In the genomic region with DNA sequence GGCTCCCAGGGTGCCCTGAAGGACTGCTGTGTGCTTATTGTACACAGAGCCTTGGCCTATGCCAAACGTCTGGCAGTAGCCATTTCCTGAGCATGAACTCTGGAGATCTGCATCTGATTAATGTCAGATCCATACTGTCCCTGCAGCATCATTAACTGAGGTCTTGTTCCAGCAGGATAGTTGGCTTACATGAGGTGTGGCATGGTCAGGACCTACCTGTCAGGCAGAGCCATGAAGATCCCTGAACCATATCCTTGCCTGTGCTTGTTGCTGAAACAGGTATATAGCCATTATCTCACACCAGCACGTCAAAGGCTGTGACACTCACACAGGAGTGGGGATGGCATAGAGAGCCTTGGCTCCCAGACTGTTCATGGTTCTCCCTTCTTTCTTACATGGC, we compare ENCODE assay signal across 28 mouse cellular contexts. TPM values are rescaled to one million over a fixed set of nuclear protein-coding genes. Genes with fewer than 3 reads are reported as not detected.
A peak's percentile ranks its signal among the peaks of the same experiment; 100 is the strongest.
DNase-seq lines count a peak whose midpoint lies in the region; ATAC-seq and TF ChIP-seq lines count a peak whose summit lies in the region.
"Had no signal": no experiment of that assay in that cellular context is flagged by ENCODE, and none has a peak within 500 bp of the region (broad histone marks: within the 10 kb centered on the region; RNA-seq: fewer than 3 reads in every experiment).

No protein-coding gene starts in this region.

- H3K4me1 ChIP-seq in heart, embryonic 10.5 days, result peaks cover 35% of the 10 kb centered on the region
- peaks cover 12% of the 10 kb centered on the region for H3K4me1 ChIP-seq in hindbrain, postnatal 0 days (ENCODE audit: insufficient read depth, low read length)
- peaks cover 24% of the 10 kb centered on the region for H3K4me1 ChIP-seq in hindbrain, embryonic 14.5 days (replicated peaks; ENCODE audit: control insufficient read depth, insufficient read depth, low read length)
- peaks cover 27% of the 10 kb centered on the region for H3K4me1 ChIP-seq in liver, embryonic 13.5 days (replicated peaks)
- H3K4me1 ChIP-seq in liver, embryonic 12.5 days, result peaks cover 28% of the 10 kb centered on the region
- peaks cover 30% of the 10 kb centered on the region for H3K4me1 ChIP-seq in midbrain, embryonic 12.5 days
- peaks cover 27% of the 10 kb centered on the region for H3K4me1 ChIP-seq in midbrain, embryonic 15.5 days

- no peak overlapping the region for H3K27ac ChIP-seq in heart, embryonic 10.5 days
- no peak overlapping the region for H3K27ac ChIP-seq in hindbrain, postnatal 0 days
- no peak overlapping the region for H3K27ac ChIP-seq in hindbrain, embryonic 14.5 days
- no peak overlapping the region for H3K27ac ChIP-seq in liver, embryonic 13.5 days
- H3K27ac ChIP-seq in liver, embryonic 12.5 days, result no peak overlapping the region
- H3K27ac ChIP-seq in midbrain, embryonic 12.5 days (replicated peaks), result peak overlapping the region; percentile 20; the same call in 1 of the 2 replicates
- no peak overlapping the region for H3K27ac ChIP-seq in midbrain, embryonic 15.5 days
- H3K27ac ChIP-seq: embryonic facial prominence, embryonic 12.5 days; embryonic facial prominence, embryonic 15.5 days; forebrain, embryonic 10.5 days; forebrain, embryonic 12.5 days had no signal

- peak; percentile 84 for DNase-seq in heart, adult 11 months
- DNase-seq in heart, embryonic 10.5 days (ENCODE audit: low spot score), result no peak
- DNase-seq in hindbrain, postnatal 0 days (ENCODE audit: low spot score), result no peak
- no peak for DNase-seq in hindbrain, embryonic 14.5 days (ENCODE audit: low spot score)
- DNase-seq in liver, embryonic 13.5 days, result no peak
- DNase-seq: adrenal gland, postnatal 10 days; adrenal gland, postnatal 25 days; cerebellum, adult 11 months; cerebellum, adult 18-20 months; cerebellum, adult 8-10 months; cerebellum, postnatal 14 days; cerebellum, postnatal 36 days; embryo, embryonic 11 days had no signal

- ATAC-seq in hindbrain, postnatal 0 days, result no peak
- no peak for ATAC-seq in hindbrain, embryonic 14.5 days (ENCODE audit: low FRiP score)
- ATAC-seq in liver, embryonic 13.5 days (ENCODE audit: low read depth), result no peak
- no peak for ATAC-seq in liver, embryonic 12.5 days
- no peak for ATAC-seq in midbrain, embryonic 12.5 days (ENCODE audit: low FRiP score, low read depth)
- no peak for ATAC-seq in midbrain, embryonic 15.5 days (replicated peaks)
- ATAC-seq: forebrain, embryonic 14.5 days; forebrain, embryonic 16.5 days had no signal

- no peaks in the 10 kb centered on the region for H3K27me3 ChIP-seq in heart, embryonic 10.5 days (ENCODE audit: insufficient read depth, poor library complexity, severe bottlenecking)
- no peaks in the 10 kb centered on the region for H3K27me3 ChIP-seq in hindbrain, postnatal 0 days (ENCODE audit: insufficient read depth, low read length)
- no peaks in the 10 kb centered on the region for H3K27me3 ChIP-seq in hindbrain, embryonic 14.5 days (ENCODE audit: control insufficient read depth, insufficient read depth, low read length)
- H3K27me3 ChIP-seq in liver, embryonic 13.5 days, result no peaks in the 10 kb centered on the region
- H3K27me3 ChIP-seq in liver, embryonic 12.5 days (replicated peaks), result no peaks in the 10 kb centered on the region
- H3K27me3 ChIP-seq in midbrain, embryonic 12.5 days, result no peaks in the 10 kb centered on the region
- H3K27me3 ChIP-seq in midbrain, embryonic 15.5 days (replicated peaks), result no peaks in the 10 kb centered on the region
- H3K27me3 ChIP-seq: embryonic facial prominence, embryonic 12.5 days; embryonic facial prominence, embryonic 15.5 days; forebrain, embryonic 12.5 days had no signal

- 0 out of 2 replicates have a peak overlapping the region, but pooled peaks have one; percentile 5 for H3K9ac ChIP-seq in hindbrain, postnatal 0 days (replicated peaks; ENCODE audit: low read length)
- H3K9ac ChIP-seq in hindbrain, embryonic 14.5 days, result no peak overlapping the region
- H3K9ac ChIP-seq in liver, embryonic 13.5 days, result 0 out of 2 replicates have a peak overlapping the region, but pooled peaks have one; percentile 8
- H3K9ac ChIP-seq in liver, embryonic 12.5 days, result no peak overlapping the region
- no peak overlapping the region for H3K9ac ChIP-seq in midbrain, embryonic 12.5 days (replicated peaks)
- no peak overlapping the region for H3K9ac ChIP-seq in midbrain, embryonic 15.5 days
- H3K9ac ChIP-seq: embryonic facial prominence, embryonic 12.5 days; embryonic facial prominence, embryonic 15.5 days; forebrain, embryonic 12.5 days had no signal

- peaks cover 71% of the 10 kb centered on the region for H3K36me3 ChIP-seq in heart, embryonic 10.5 days
- peaks cover 31% of the 10 kb centered on the region for H3K36me3 ChIP-seq in hindbrain, postnatal 0 days (ENCODE audit: insufficient read depth, low read length)
- peaks cover 35% of the 10 kb centered on the region for H3K36me3 ChIP-seq in hindbrain, embryonic 14.5 days (replicated peaks; ENCODE audit: control insufficient read depth, insufficient read depth)
- H3K36me3 ChIP-seq in liver, embryonic 13.5 days, result peaks cover 55% of the 10 kb centered on the region
- H3K36me3 ChIP-seq in liver, embryonic 12.5 days, result peaks cover 75% of the 10 kb centered on the region
- peaks cover 60% of the 10 kb centered on the region for H3K36me3 ChIP-seq in midbrain, embryonic 12.5 days
- H3K36me3 ChIP-seq in midbrain, embryonic 15.5 days (replicated peaks), result peaks cover 1% of the 10 kb centered on the region; the same call in 1 of the 2 replicates

- TF ChIP-seq CTCF in hindbrain, postnatal 0 days (IDR thresholded peaks at IDR 0.05; ENCODE audit: low read depth), result no peak

- H3K9me3 ChIP-seq in heart, embryonic 10.5 days, result no peaks in the 10 kb centered on the region
- no peaks in the 10 kb centered on the region for H3K9me3 ChIP-seq in hindbrain, postnatal 0 days (ENCODE audit: low read length)
- H3K9me3 ChIP-seq in hindbrain, embryonic 14.5 days (ENCODE audit: control insufficient read depth, low read length), result no peaks in the 10 kb centered on the region
- no peaks in the 10 kb centered on the region for H3K9me3 ChIP-seq in liver, embryonic 13.5 days (replicated peaks)
- H3K9me3 ChIP-seq in liver, embryonic 12.5 days (replicated peaks), result no peaks in the 10 kb centered on the region
- H3K9me3 ChIP-seq in midbrain, embryonic 12.5 days, result no peaks in the 10 kb centered on the region
- no peaks in the 10 kb centered on the region for H3K9me3 ChIP-seq in midbrain, embryonic 15.5 days
- H3K9me3 ChIP-seq: embryonic facial prominence, embryonic 12.5 days; embryonic facial prominence, embryonic 15.5 days; forebrain, embryonic 10.5 days; forebrain, embryonic 12.5 days had no signal

- H3K4me3 ChIP-seq in heart, embryonic 10.5 days, result no peak overlapping the region
- H3K4me3 ChIP-seq in hindbrain, postnatal 0 days (ENCODE audit: low read length), result no peak overlapping the region
- H3K4me3 ChIP-seq in hindbrain, embryonic 14.5 days (replicated peaks; ENCODE audit: low read length), result no peak overlapping the region
- no peak overlapping the region for H3K4me3 ChIP-seq in liver, embryonic 13.5 days (replicated peaks)
- no peak overlapping the region for H3K4me3 ChIP-seq in liver, embryonic 12.5 days
- no peak overlapping the region for H3K4me3 ChIP-seq in midbrain, embryonic 12.5 days
- H3K4me3 ChIP-seq in midbrain, embryonic 15.5 days, result no peak overlapping the region
- H3K4me3 ChIP-seq: embryonic facial prominence, embryonic 12.5 days; embryonic facial prominence, embryonic 15.5 days; erythroblast, embryonic 14.5 days; forebrain, embryonic 10.5 days; forebrain, embryonic 12.5 days had no signal

- no peak overlapping the region for H3K4me2 ChIP-seq in hindbrain, postnatal 0 days (ENCODE audit: low read depth, low read length)
- no peak overlapping the region for H3K4me2 ChIP-seq in hindbrain, embryonic 14.5 days (replicated peaks)
- H3K4me2 ChIP-seq in liver, embryonic 13.5 days, result no peak overlapping the region
- no peak overlapping the region for H3K4me2 ChIP-seq in liver, embryonic 12.5 days
- H3K4me2 ChIP-seq in midbrain, embryonic 12.5 days (replicated peaks), result no peak overlapping the region
- H3K4me2 ChIP-seq in midbrain, embryonic 15.5 days, result no peak overlapping the region
- H3K4me2 ChIP-seq: embryonic facial prominence, embryonic 12.5 days; embryonic facial prominence, embryonic 15.5 days; forebrain, embryonic 12.5 days had no signal

- WGBS in heart, embryonic 10.5 days, result 66% methylated on average over 2 of the region's 2 CpGs
- 47% methylated on average over 2 of the region's 2 CpGs for WGBS in hindbrain, postnatal 0 days
- WGBS in hindbrain, embryonic 14.5 days, result 69% methylated on average over 2 of the region's 2 CpGs
- 62% methylated on average over 2 of the region's 2 CpGs for WGBS in liver, embryonic 13.5 days (ENCODE audit: insufficient replicate concordance)
- 66% methylated on average over 2 of the region's 2 CpGs for WGBS in liver, embryonic 12.5 days (ENCODE audit: insufficient replicate concordance)
- 72% methylated on average over 2 of the region's 2 CpGs for WGBS in midbrain, embryonic 12.5 days
- 60% methylated on average over 2 of the region's 2 CpGs for WGBS in midbrain, embryonic 15.5 days

RNA-seq across cellular contexts. Expression of gene Cables2, which starts 5.3 kb away (rescaled TPM):
- polyA plus RNA-seq in heart, embryonic 10.5 days (2016; fragmentation: Nextera tagmentation; extraction: Ambion mirVana), result 12.4 and 13.1 TPM in 2 replicates
- total RNA-seq in hindbrain, postnatal 0 days (2014; rRNA removed), result 56.8 and 60.5 TPM in 2 replicates
- 25.1 and 26.4 TPM in 2 replicates for polyA plus RNA-seq in hindbrain, postnatal 0 days (2015; fragmentation: Nextera tagmentation; extraction: Ambion mirVana)
- 40.6 and 40.9 TPM in 2 replicates for polyA plus RNA-seq in hindbrain, embryonic 14.5 days (2014; fragmentation: Nextera tagmentation; extraction: Ambion mirVana)
- polyA plus RNA-seq in liver, embryonic 13.5 days (2015; fragmentation: Nextera tagmentation; extraction: Ambion mirVana), result 4.2 and 4.4 TPM in 2 replicates
- 9.6 and 10.4 TPM in 2 replicates for polyA plus RNA-seq in liver, embryonic 12.5 days (2016; fragmentation: Nextera tagmentation; extraction: Ambion mirVana)
- polyA plus RNA-seq in midbrain, embryonic 12.5 days (2016; fragmentation: Nextera tagmentation; extraction: Ambion mirVana), result 22.3 and 26.5 TPM in 2 replicates
- polyA plus RNA-seq in midbrain, embryonic 15.5 days (2015; fragmentation: Nextera tagmentation; extraction: Ambion mirVana), result 31.3 and 32.0 TPM in 2 replicates

RNA-seq across cellular contexts. Expression of gene Rps21, which starts 10.8 kb away (rescaled TPM):
- 332 and 360 TPM in 2 replicates for polyA plus RNA-seq in heart, embryonic 10.5 days (2016; fragmentation: Nextera tagmentation; extraction: Ambion mirVana)
- 752 and 857 TPM in 2 replicates for total RNA-seq in hindbrain, postnatal 0 days (2014; rRNA removed)
- 445 and 465 TPM in 2 replicates for polyA plus RNA-seq in hindbrain, postnatal 0 days (2015; fragmentation: Nextera tagmentation; extraction: Ambion mirVana)
- 372 and 509 TPM in 2 replicates for polyA plus RNA-seq in hindbrain, embryonic 14.5 days (2014; fragmentation: Nextera tagmentation; extraction: Ambion mirVana)
- 525 and 552 TPM in 2 replicates for polyA plus RNA-seq in liver, embryonic 13.5 days (2015; fragmentation: Nextera tagmentation; extraction: Ambion mirVana)
- polyA plus RNA-seq in liver, embryonic 12.5 days (2016; fragmentation: Nextera tagmentation; extraction: Ambion mirVana), result 560 and 561 TPM in 2 replicates
- 393 and 434 TPM in 2 replicates for polyA plus RNA-seq in midbrain, embryonic 12.5 days (2016; fragmentation: Nextera tagmentation; extraction: Ambion mirVana)
- 284 and 315 TPM in 2 replicates for polyA plus RNA-seq in midbrain, embryonic 15.5 days (2015; fragmentation: Nextera tagmentation; extraction: Ambion mirVana)

RNA-seq across cellular contexts. Expression of gene Rbbp8nl, which starts 21.7 kb away (rescaled TPM):
- 0.16 and 0.68 TPM in 2 replicates for polyA plus RNA-seq in heart, embryonic 10.5 days (2016; fragmentation: Nextera tagmentation; extraction: Ambion mirVana)
- not detected in 2 replicates for total RNA-seq in hindbrain, postnatal 0 days (2014; rRNA removed)
- not detected in 2 replicates for polyA plus RNA-seq in hindbrain, postnatal 0 days (2015; fragmentation: Nextera tagmentation; extraction: Ambion mirVana)
- polyA plus RNA-seq in hindbrain, embryonic 14.5 days (2014; fragmentation: Nextera tagmentation; extraction: Ambion mirVana), result not detected in 2 replicates
- not detected in 2 replicates for polyA plus RNA-seq in liver, embryonic 13.5 days (2015; fragmentation: Nextera tagmentation; extraction: Ambion mirVana)
- not detected in 2 replicates for polyA plus RNA-seq in liver, embryonic 12.5 days (2016; fragmentation: Nextera tagmentation; extraction: Ambion mirVana)
- 0.08 and 0.16 TPM in 2 replicates for polyA plus RNA-seq in midbrain, embryonic 12.5 days (2016; fragmentation: Nextera tagmentation; extraction: Ambion mirVana)
- not detected in 2 replicates for polyA plus RNA-seq in midbrain, embryonic 15.5 days (2015; fragmentation: Nextera tagmentation; extraction: Ambion mirVana)
- total RNA-seq: adrenal gland, adult 2 months; adrenal gland, postnatal 10 days; adrenal gland, postnatal 25 days; adrenal gland, postnatal 4 days; common myeloid progenitor, adult 5-6 weeks; MEL had no signal
- polyA plus RNA-seq: adrenal gland, adult 2 months; C2C12; erythroblast, embryonic 14.5 days; forebrain, embryonic 14.5 days; forebrain, embryonic 16.5 days had no signal

RNA-seq across cellular contexts. Expression of gene Lama5, which starts 42.3 kb away (rescaled TPM):
- 23.6 and 30.8 TPM in 2 replicates for polyA plus RNA-seq in heart, embryonic 10.5 days (2016; fragmentation: Nextera tagmentation; extraction: Ambion mirVana)
- total RNA-seq in hindbrain, postnatal 0 days (2014; rRNA removed), result 10.3 and 16.5 TPM in 2 replicates
- polyA plus RNA-seq in hindbrain, postnatal 0 days (2015; fragmentation: Nextera tagmentation; extraction: Ambion mirVana), result 2.7 and 3.5 TPM in 2 replicates
- polyA plus RNA-seq in hindbrain, embryonic 14.5 days (2014; fragmentation: Nextera tagmentation; extraction: Ambion mirVana), result 2.6 and 2.9 TPM in 2 replicates
- polyA plus RNA-seq in liver, embryonic 13.5 days (2015; fragmentation: Nextera tagmentation; extraction: Ambion mirVana), result 1.5 and 1.9 TPM in 2 replicates
- 4.1 and 4.3 TPM in 2 replicates for polyA plus RNA-seq in liver, embryonic 12.5 days (2016; fragmentation: Nextera tagmentation; extraction: Ambion mirVana)
- 1.7 and 3.2 TPM in 2 replicates for polyA plus RNA-seq in midbrain, embryonic 12.5 days (2016; fragmentation: Nextera tagmentation; extraction: Ambion mirVana)
- polyA plus RNA-seq in midbrain, embryonic 15.5 days (2015; fragmentation: Nextera tagmentation; extraction: Ambion mirVana), result 1.6 and 1.7 TPM in 2 replicates

Comparison
In these comparisons a context has a peak if more than half of its experiments do, and no peak if none do; other contexts are left out.
1. H3K9ac ChIP-seq: peak in hindbrain, postnatal 0 days (single experiment) and liver, embryonic 13.5 days (single experiment); none in hindbrain, embryonic 14.5 days (single experiment), liver, embryonic 12.5 days (single experiment), midbrain, embryonic 12.5 days (single experiment) and midbrain, embryonic 15.5 days (single experiment).